Mouse (Mus musculus): Measurements from ENCODE around the gene Krtap20-2. TPM values are rescaled to one million over a fixed set of nuclear protein-coding genes. Genes with fewer than 3 reads are reported as not detected.
"Not testable (repeated sequence)": the region's sequence is repeated elsewhere in the genome, so short reads cannot be mapped to it uniquely, and the experiment has no call there.

The Krtap20-2 gene
- total RNA-seq (2021), result not detected
- long read RNA-seq, result 0 reads

DNA sequence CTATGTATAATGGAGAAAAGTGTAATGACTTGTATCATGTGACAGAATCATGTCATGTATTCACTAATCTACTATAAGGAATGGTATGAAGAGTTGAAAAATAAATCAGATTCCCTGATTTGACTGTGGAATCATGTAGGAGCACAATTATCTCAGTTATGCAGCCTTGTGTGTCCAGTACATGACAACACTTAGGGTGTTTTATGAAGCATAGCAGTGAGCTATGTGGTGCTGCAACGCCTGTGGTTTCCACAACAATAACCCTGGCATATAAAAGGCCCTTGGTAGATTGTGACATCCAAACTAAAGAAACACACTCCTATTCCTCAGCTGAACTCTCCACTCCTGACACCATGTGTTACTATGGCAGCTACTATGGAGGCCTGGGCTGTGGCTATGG is at the start of gene Krtap20-2:
Gene Krtap20-2 (plus strand): TSS at position 301 of the 400 bp plus-strand sequence.
- DNase-seq (ENCODE audit: low spot score in 2 of 2), result no peak

DNA sequence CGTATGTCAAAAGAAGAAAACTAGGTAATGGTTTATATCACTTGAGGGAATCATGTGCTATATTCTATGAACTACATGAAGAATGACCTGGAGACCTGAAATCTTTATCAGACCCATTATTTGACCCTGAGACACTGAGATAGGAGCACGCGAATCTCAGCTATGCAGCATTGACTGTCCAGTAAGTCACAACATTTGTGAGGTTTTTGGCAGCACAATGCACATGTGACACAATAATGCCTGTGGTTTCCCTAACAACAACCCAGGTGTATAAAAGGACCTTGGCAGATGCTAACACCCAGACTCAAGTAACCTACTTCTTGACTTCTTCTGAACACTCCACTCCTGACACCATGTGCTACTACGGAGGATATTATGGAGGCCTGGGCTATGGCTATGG is 48.0 kb upstream of the Krtap20-2 start, which contains the start of gene Gm9789:
Gene Gm9789 (plus strand): TSS at position 301 of the 400 bp plus-strand sequence.
- no peak for DNase-seq (ENCODE audit: low spot score in 2 of 2)

DNA sequence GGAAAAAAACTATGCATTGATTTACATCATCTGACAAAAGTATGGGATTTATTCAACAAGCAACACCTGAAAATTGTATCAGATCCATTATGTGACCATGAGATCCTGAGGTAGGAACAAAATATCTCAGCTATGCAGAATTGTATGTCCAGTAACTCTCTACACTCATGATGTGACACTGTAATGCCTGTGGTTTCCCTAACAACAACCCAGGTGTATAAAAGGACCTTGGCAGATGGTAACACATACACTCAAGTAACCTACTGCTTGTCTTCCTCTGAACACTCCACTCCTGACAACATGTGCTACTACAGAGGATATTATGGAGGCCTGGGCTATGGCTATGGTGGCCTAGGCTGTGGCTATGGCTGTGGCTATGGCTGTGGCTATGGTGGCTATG is 36.5 kb upstream of the Krtap20-2 start, which contains the start of gene Gm7735:
Gene Gm7735 (plus strand): TSS at position 301 of the 400 bp plus-strand sequence.
- not testable (repeated sequence) for DNase-seq (ENCODE audit: low spot score in 2 of 2)

DNA sequence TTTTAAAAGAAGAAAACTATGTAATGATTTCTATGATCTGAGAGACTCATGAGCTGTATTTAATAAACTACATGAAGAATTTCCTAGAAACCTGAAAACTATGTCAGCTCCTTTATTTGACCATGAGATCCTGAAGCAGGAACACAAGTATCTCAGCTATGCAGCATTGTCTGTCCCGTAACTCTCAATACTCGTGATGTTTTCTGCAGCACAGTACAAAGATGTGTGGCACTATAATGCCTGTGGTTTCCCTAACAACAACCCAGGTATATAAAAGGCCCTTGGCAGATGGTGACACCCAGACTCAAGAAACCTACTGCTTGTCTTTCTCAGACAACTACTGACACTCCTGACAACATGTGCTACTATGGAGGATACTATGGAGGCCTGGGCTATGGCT is 31.2 kb upstream of the Krtap20-2 start, which contains the start of gene 1110057P08Rik:
Gene 1110057P08Rik (plus strand): TSS at position 301 of the 400 bp plus-strand sequence.
- DNase-seq (ENCODE audit: low spot score in 2 of 2), result no peak

DNA sequence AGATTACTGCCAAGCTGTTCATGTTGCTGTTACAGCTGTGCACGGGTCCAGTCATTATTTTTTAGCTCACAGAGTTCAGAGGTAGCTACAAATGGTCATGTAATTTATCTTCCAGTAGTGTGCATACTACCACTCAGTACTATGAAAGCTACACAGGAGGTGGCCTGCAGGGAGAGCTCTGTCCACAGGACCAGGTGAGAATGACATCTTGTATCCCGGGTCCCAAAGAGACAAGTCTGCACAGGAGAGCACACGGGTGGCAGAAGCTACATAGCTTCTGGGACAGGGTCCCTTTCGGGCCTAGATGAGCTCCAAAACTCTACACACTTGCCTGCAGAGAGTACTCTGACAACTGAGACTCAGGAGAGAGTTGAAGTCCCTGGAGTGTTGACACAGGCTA is 17.0 kb upstream of the Krtap20-2 start:
- DNase-seq (ENCODE audit: low spot score in 2 of 2), result no peak

Other genes with a start within 250 kb of the Krtap20-2 start
- not detected for gene Krtap16-3, start 243.0 kb upstream of the Krtap20-2 start, total RNA-seq (2021)
- not detected for gene Krtap22-2, start 195.1 kb upstream of the Krtap20-2 start, total RNA-seq (2021)
- gene Gm10229, start 190.6 kb upstream of the Krtap20-2 start, total RNA-seq (2021), result not detected
- not detected for gene Krtap6-1, start 174.2 kb upstream of the Krtap20-2 start, total RNA-seq (2021)
- gene Gm10228, start 164.4 kb upstream of the Krtap20-2 start, total RNA-seq (2021), result not detected
- gene Krtap6-5, start 158.0 kb upstream of the Krtap20-2 start, total RNA-seq (2021), result not detected
- gene 1110025L11Rik, start 141.9 kb upstream of the Krtap20-2 start, total RNA-seq (2021), result not detected
- gene Krtap6-3, start 121.8 kb upstream of the Krtap20-2 start, total RNA-seq (2021), result not detected
- not detected for gene Gm6358, start 65.0 kb upstream of the Krtap20-2 start, total RNA-seq (2021)
- gene Gm10061, start 54.8 kb upstream of the Krtap20-2 start, total RNA-seq (2021), result not detected
- not detected for gene Gm9789, start 47.9 kb upstream of the Krtap20-2 start, total RNA-seq (2021)
- not detected for gene Gm7735, start 36.4 kb upstream of the Krtap20-2 start, total RNA-seq (2021)
- not detected for gene 1110057P08Rik, start 31.1 kb upstream of the Krtap20-2 start, total RNA-seq (2021)
- not detected for gene Krtap21-1, start 198.0 kb downstream of the Krtap20-2 start, total RNA-seq (2021)
- gene Krtap6-2, start 214.2 kb downstream of the Krtap20-2 start, total RNA-seq (2021), result not detected

All from layer of hippocampus, postnatal 10 days (tissue).